Mouse (Mus musculus) liver, embryonic 14.5 days (tissue): ENCODE results near the gene Havcr2. TPM values are rescaled to one million over a fixed set of nuclear protein-coding genes. Genes with fewer than 3 reads are reported as not detected.
"Not testable (repeated sequence)": the region's sequence is repeated elsewhere in the genome, so short reads cannot be mapped to it uniquely, and the experiment has no call there.

Experiments used
- ATAC-seq: fragments of 200-750 bp; cut with Nextera tagmentation; 2 replicates; pipeline ENCODE4 v1.8.0; 2017; ENCODE audit warnings: moderate number of reproducible peaks, mild to moderate bottlenecking, moderate library complexity; ENCODE audit not compliant: insufficient read depth
- DNase-seq, 3 experiments: peaks; one replicate each; pipeline ENCODE4 v3.0.0-alpha.2; 2012 to 2013; ENCODE audit warnings: low read depth in 3 of 3, low spot score in 3 of 3
- H3K27ac ChIP-seq: fragments of 300-500 bp; sonication (generic); 2 replicates; pipeline ENCODE4 v1.5.1; 2014; ENCODE audit warnings: moderate library complexity, mild to moderate bottlenecking, control low read depth, inconsistent platforms
- H3K27me3 ChIP-seq: fragments of 300-500 bp; sonication (generic); 2 replicates; pipeline ENCODE4 v1.6.1; 2014; ENCODE audit warnings: mild to moderate bottlenecking, low read length, moderate library complexity; ENCODE audit not compliant: control insufficient read depth, insufficient read depth
- H3K36me3 ChIP-seq: fragments of 300-500 bp; sonication (generic); replicated peaks from 2 replicates; pipeline ENCODE4 v1.6.1; 2014; ENCODE audit warnings: low read depth; ENCODE audit not compliant: control insufficient read depth, insufficient read depth
- H3K4me1 ChIP-seq, 2 experiments: fragments of 200-500 bp in 1 of 2; fragments of 300-500 bp in 1 of 2; sonication (generic) in 1 of 2; replicated peaks; 2 replicates each; pipeline ENCODE4 v1.6.1; 2012 to 2014; ENCODE audit warnings: antibody characterized with exemption in 1 of 2, inconsistent platforms in 1 of 2, low read length in 1 of 2; ENCODE audit not compliant: control insufficient read depth in 2 of 2, insufficient read depth in 2 of 2
- H3K4me2 ChIP-seq: fragments of 300-500 bp; sonication (generic); 2 replicates; pipeline ENCODE4 v1.6.1; 2014; ENCODE audit warnings: low read depth, mild to moderate bottlenecking, control low read depth, moderate library complexity
- H3K4me3 ChIP-seq, 2 experiments: fragments of 200-500 bp in 1 of 2; fragments of 300-500 bp in 1 of 2; sonication (generic) in 1 of 2; 2 replicates each; pipeline ENCODE4 v1.5.1; 2012 to 2014; ENCODE audit warnings: low read depth in 2 of 2, low read length in 2 of 2, mild to moderate bottlenecking in 2 of 2, control low read depth in 1 of 2, inconsistent platforms in 1 of 2, moderate library complexity in 1 of 2; ENCODE audit not compliant: insufficient read depth in 1 of 2
- H3K9ac ChIP-seq: fragments of 300-500 bp; sonication (generic); replicated peaks from 2 replicates; pipeline ENCODE4 v1.6.1; 2014; ENCODE audit warnings: mild to moderate bottlenecking, control low read depth, moderate library complexity
- H3K9me3 ChIP-seq: fragments of 300-500 bp; sonication (generic); 2 replicates; pipeline ENCODE4 v1.6.1; 2016; ENCODE audit warnings: low read length, mixed read lengths; ENCODE audit not compliant: control insufficient read depth
- CTCF ChIP-seq: IDR thresholded peaks from 2 replicates; pipeline ENCODE4 v1.5.1; 2016; ENCODE audit warnings: antibody characterized with exemption, low read depth, control low read depth
- EP300 ChIP-seq: IDR thresholded peaks from 2 replicates; pipeline ENCODE4 v1.6.1; 2016; ENCODE audit warnings: antibody characterized with exemption, low read depth
- WGBS: fragments of 180-500 bp; shearing (Covaris S2); extraction: QIAGEN DNeasy Blood & Tissue Kit; methylation state at CpG from one replicate; pipeline ENCODE4 v1.1.7; 2014; ENCODE audit not compliant: insufficient replicate concordance; 5-methylcytosine and 5-hydroxymethylcytosine counted together
- polyA plus RNA-seq, 2 experiments: library from polyadenylated mRNA; depleted of rRNA in 1 of 2; stranded (reverse) in 1 of 2; unstranded in 1 of 2; fragments of >200 nt; fragmentation: Nextera tagmentation in 1 of 2; extraction: Ambion mirVana in 1 of 2; gene quantifications; 2 replicates each; pipeline versions ENCODE4 v1.2.1 to v1.2.3; 2012 to 2014

The Havcr2 gene
- polyA plus RNA-seq, 2 experiments = 0.23 to 0.33 TPM

DNA sequence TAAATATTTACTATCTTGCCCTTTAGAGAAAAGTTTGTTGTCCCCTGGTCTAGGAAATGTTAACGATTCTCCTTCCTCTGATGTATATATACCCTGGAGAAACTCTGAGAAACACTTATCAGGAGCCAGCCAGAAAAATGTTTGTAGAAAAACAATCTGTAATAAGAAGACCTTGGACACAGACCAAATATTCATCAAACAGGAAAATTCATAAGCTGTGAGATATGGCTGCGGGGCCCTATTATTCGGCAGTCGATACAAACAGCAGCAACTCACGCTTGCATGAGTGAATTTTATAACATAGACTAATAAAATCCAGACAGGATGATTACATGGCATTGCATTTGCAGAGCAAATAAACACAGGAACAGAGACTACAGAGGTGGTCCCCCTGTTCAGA is 35.9 kb upstream of the Havcr2 start:
- no peak overlapping the region for H3K27ac ChIP-seq
- H3K27me3 ChIP-seq = no peaks in the 10 kb centered on the region
- no peak for ATAC-seq
- WGBS = 66% methylated on average over 5 of the region's 5 CpGs
- no peaks in the 10 kb centered on the region for H3K36me3 ChIP-seq
- H3K9ac ChIP-seq = no peak overlapping the region
- no peak overlapping the region for H3K4me2 ChIP-seq
- no peak overlapping the region for H3K4me3 ChIP-seq
- DNase-seq = no peak
- no peaks in the 10 kb centered on the region for H3K9me3 ChIP-seq
- TF ChIP-seq CTCF = no peak
- no peak for TF ChIP-seq EP300
- no peaks in the 10 kb centered on the region for H3K4me1 ChIP-seq

- DNase-seq (no peak), ATAC-seq (no peak)
- WGBS = 48% methylated on average over 8 of the region's 8 CpGs
- H3K36me3 ChIP-seq = no peaks in the 10 kb centered on the region
- no peaks in the 10 kb centered on the region for H3K27me3 ChIP-seq
- H3K27ac ChIP-seq = no peak overlapping the region
- no peaks in the 10 kb centered on the region for H3K9me3 ChIP-seq
- TF ChIP-seq EP300 = no peak
- no peak for TF ChIP-seq CTCF
- no peak overlapping the region for H3K4me2 ChIP-seq
- no peak overlapping the region for H3K4me3 ChIP-seq
- no peaks in the 10 kb centered on the region for H3K4me1 ChIP-seq
- no peak overlapping the region for H3K9ac ChIP-seq
Observed at GRCm38 (mm10) chr11:46421086-46421888, 33.4 kb upstream of the Havcr2 start.

- H3K4me2 ChIP-seq, H3K4me3 ChIP-seq, ATAC-seq, H3K27me3 ChIP-seq, H3K36me3 ChIP-seq, H3K9me3 ChIP-seq, DNase-seq, H3K27ac ChIP-seq, H3K9ac ChIP-seq, H3K4me1 ChIP-seq: not testable (repeated sequence)
- 56% methylated on average over 4 of the region's 4 CpGs for WGBS
Observed at GRCm38 (mm10) chr11:46428131-46428530, 26.6 kb upstream of the Havcr2 start.

GRCm38 (mm10) chr11:46430123-46430522 is 24.6 kb upstream of the Havcr2 start:
- TF ChIP-seq CTCF = no peak
- TF ChIP-seq EP300 = no peak
- WGBS = 70% methylated on average over 2 of the region's 2 CpGs
- no peak for ATAC-seq

GRCm38 (mm10) chr11:46431129-46431528 is 23.6 kb upstream of the Havcr2 start:
- ATAC-seq (peak; percentile 58; the same call in 1 of the 2 replicates), DNase-seq (peak in 2 of 3 experiments; percentile 68 to 70)
- peak; percentile 93 for TF ChIP-seq CTCF
- TF ChIP-seq EP300 = no peak
- Histone ChIP-seq H3K36me3 (no peaks in the 10 kb centered on the region), H3K27me3 (no peaks in the 10 kb centered on the region), H3K4me2 (no peak overlapping the region), H3K9ac (no peak overlapping the region), H3K9me3 (no peaks in the 10 kb centered on the region), H3K27ac (no peak overlapping the region), H3K4me3 (no peak overlapping the region), H3K4me1 (peaks cover 13 to 15% of the 10 kb centered on the region in 2 experiments)
- 16% methylated on average over 3 of the region's 3 CpGs for WGBS

More at GRCm38 (mm10) chr11:46430123-46430522, 24.6 kb upstream of the Havcr2 start:
- no peak overlapping the region for H3K27ac ChIP-seq
- no peak overlapping the region for H3K4me2 ChIP-seq
- no peaks in the 10 kb centered on the region for H3K9me3 ChIP-seq
- H3K36me3 ChIP-seq = no peaks in the 10 kb centered on the region
- no peak overlapping the region for H3K4me3 ChIP-seq
- H3K27me3 ChIP-seq = no peaks in the 10 kb centered on the region
- DNase-seq = no peak
- H3K4me1 ChIP-seq = peaks cover 4 to 6% of the 10 kb centered on the region in 2 experiments
- H3K9ac ChIP-seq = no peak overlapping the region
